Mouse (Mus musculus): Measurements from ENCODE around the gene Slc35f1. TPM values are rescaled to one million over a fixed set of nuclear protein-coding genes. Genes with fewer than 3 reads are reported as not detected.

Slc35f1 gene
- under 1 TPM; 0.32 to 0.52 TPM for total RNA-seq (2021)
- long read RNA-seq, experiment 1 = 0 reads
- long read RNA-seq, experiment 2 = 0 reads

GRCm38 (mm10) chr10:52690334-52690991, at the start of gene Slc35f1:
Gene Slc35f1 (plus strand): TSS chr10:52690533.
- peak; percentile 24 for DNase-seq (ENCODE audit: low spot score)

DNA sequence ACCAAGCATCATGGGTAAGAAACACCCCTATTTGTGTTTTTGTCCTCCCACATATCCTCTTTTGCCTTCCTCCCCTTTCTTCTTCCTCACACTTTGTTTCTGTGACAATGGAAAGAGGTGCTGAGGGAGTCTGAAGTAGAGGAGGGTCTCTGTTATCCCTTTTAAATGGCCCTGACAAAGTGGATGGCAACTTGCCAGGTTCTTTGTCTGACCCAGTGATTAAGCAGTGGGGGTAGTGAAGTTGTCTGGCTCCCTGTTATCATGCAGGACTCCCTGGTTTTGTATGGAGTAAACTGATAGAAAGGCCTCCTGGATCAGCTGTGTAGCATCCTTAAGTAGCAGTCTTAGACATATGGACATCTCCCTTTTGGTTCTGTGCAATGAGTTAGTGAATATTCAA, 19.1 kb upstream of the Slc35f1 start:
- no peak for DNase-seq (ENCODE audit: low spot score)

DNA sequence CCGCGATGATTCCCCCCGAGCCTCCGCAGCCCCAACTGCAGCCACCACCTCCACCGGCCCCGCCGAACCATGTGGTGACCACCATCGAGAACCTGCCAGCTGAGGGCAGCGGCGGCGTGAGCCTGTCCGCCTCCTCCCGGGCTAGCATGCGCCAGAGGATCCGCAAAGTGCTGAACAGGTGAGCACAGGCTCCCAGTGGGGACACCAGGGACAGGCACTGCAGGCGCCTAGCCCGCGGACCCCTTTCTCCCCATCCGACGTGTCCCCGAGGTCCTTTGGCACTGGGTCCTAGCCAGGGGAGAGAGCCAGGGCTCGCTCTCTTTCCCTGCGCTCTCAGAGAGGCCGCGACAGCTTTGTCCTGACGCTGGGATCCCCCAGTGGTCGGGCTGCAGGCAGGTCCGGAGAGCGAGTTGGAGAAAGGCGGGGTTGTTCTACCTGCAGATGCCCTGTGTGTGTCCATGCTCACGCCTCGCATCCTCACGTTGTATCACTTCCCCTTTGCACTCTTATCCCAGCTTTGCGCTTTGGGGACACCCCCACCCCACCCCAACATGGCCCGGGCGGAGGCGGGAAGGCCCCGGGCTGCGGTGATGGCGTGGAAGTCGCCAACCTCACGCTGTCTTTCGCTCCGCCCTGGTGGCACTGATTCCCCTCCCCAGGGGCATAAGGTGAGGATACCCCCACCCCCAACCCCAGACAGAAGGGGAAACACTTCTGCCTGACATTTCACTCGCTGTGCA, 829 bp downstream of the Slc35f1 start:
- DNase-seq (ENCODE audit: low spot score) = no peak

- no peak for DNase-seq (ENCODE audit: low spot score)
Observed at GRCm38 (mm10) chr10:52703688-52704087, 13.4 kb downstream of the Slc35f1 start.

- no peak for DNase-seq (ENCODE audit: low spot score)
Observed at GRCm38 (mm10) chr10:52704101-52705051, 14.0 kb downstream of the Slc35f1 start.

- DNase-seq (ENCODE audit: low spot score) = no peak
Observed at GRCm38 (mm10) chr10:52709482-52709881, 19.1 kb downstream of the Slc35f1 start.

- no peak for DNase-seq (ENCODE audit: low spot score)
Observed at GRCm38 (mm10) chr10:52712166-52712565, 21.8 kb downstream of the Slc35f1 start.

DNA sequence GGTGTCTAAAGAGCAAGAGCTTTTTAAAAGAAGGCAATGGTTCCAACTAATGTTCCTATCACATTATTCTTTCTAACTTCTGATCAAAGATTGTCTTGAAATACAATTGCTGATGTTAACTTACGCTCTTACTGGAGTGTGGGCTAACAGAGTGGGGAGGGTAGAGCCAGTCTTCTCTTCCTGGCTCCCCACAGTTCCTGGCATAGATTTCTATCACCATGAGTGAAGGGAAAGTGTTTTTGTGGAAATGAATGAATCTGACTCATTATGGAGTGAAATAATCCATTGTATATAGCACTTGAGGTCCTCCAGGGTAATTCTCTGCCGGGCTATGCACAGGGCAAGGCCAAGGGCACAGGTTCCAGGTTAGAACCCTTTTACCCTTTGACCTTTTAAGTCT, 24.2 kb downstream of the Slc35f1 start:
- no peak for DNase-seq (ENCODE audit: low spot score)

DNA sequence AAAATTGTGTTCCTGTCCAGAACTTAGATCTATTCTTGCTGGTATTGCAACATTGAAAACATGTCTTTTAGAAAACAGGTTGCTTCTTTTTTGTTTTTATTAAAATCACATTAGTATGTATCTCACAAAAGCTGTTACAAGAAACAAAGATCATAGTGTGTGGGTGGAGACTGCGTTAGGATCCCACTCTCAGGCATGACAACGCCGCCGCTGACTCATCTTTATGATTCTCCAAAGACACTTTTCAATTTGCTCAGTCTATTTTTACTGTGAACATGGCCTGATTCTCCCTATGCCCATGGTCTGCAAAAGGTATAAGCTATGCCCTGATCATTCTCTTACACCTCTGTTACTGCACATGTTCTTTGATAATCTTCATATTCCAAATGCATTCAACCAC, 24.8 kb downstream of the Slc35f1 start:
- no peak for DNase-seq (ENCODE audit: low spot score)

DNA sequence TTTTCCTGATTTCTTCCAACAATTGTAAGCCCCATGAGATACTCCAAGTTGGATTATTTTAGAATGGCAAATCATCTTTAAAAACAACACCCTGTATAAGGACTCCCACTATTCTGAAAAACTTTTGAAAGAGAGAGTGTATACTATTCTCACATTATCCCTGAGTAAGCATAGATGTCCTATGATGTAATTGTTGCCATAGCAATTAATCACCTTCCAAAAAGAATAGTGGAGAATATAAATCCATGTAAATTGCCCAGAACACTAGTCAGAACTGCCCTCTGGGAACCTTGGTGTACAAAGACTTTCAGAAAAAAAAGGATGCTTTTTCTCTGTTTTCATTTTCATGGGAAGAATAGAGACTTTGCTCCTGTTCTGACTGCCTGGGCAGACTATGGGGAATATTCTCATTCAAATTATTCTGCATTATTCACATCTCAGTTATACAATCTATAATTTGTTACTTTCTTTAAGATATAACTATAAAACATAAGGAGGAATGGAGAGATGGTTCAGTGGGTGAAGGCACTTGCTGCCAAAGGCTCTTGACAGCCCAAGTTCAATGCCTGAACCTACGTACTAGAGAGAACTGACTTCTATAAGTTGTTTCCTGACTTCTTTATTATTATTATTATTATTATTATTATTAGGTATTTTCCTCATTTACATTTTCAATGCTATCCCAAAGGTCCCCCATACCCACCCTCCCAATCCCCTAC, 28.0 kb downstream of the Slc35f1 start:
- no peak for DNase-seq (ENCODE audit: low spot score)

DNA sequence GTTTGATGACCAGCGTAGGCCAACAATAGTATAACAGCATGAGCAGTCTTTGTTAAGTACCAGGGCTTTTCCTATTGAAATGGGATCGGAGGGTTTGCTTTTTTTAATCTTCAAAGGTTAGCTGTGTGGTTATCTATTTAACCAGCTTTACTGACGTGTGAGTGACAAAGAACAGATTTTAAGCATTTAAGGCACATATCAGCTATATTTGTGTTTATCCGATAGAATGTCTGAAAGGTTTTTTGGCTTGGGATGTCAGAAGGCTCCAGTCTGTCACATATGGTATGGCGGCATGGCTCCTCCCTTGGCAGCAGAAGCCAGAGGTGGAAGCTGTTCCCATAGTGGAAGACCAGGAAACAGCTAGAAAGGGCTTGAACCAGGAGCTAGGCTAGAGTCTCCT, 36.3 kb downstream of the Slc35f1 start:
- no peak for DNase-seq (ENCODE audit: low spot score)

GRCm38 (mm10) chr10:52742671-52743379, 52.5 kb downstream of the Slc35f1 start:
- no peak for DNase-seq (ENCODE audit: low spot score)

DNA sequence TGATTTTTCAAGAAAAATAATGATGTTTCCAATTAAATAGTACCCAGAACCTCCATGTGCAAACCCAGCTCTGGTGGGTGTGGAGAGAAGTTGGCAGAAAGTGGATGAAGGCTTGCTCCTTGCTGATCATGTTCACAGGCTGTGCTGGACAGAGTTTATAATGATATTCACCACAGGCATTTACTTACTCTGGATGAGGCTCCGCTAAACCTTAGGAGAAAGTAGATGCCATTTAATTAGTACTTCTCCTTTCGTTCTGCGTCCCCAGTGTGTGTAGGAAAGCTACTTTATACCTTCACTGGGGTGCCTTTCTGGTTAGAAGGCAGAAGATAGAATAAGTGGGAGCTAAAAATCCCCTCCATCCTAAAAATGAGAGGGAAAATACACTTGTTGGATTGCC, 53.5 kb downstream of the Slc35f1 start:
- no peak for DNase-seq (ENCODE audit: low spot score)

GRCm38 (mm10) chr10:52748028-52748597, 57.8 kb downstream of the Slc35f1 start:
- no peak for DNase-seq (ENCODE audit: low spot score)

GRCm38 (mm10) chr10:52755949-52756679, 65.8 kb downstream of the Slc35f1 start:
- DNase-seq (ENCODE audit: low spot score) = no peak

- no peak for DNase-seq (ENCODE audit: low spot score)
Observed at GRCm38 (mm10) chr10:52757496-52758260, 67.3 kb downstream of the Slc35f1 start.

DNA sequence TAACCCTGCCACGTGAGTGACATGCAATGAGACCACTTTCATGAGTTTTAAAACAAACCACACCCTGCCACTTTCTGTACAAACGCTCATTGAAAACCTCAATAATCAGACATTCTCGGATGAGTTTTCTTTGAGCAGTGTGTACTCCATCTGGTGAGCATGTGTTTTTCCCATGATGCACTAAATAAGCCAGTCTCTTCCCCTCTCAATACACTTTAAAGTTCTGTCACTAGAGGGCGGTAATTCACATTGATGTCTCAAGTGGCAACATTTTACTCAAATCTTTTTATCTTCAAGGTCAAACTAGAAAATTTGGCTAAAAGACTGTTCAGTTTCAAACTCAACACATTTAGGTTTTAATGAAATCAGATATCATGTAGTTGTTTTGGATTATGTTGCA, 68.3 kb downstream of the Slc35f1 start:
- no peak for DNase-seq (ENCODE audit: low spot score)

GRCm38 (mm10) chr10:52760527-52760926, 70.2 kb downstream of the Slc35f1 start:
- DNase-seq (ENCODE audit: low spot score) = no peak

Measured in gastrocnemius, adult 18-20 months (tissue).